Mouse (Mus musculus): ENCODE results near the gene Agbl5. TPM values are rescaled to one million over a fixed set of nuclear protein-coding genes. Genes with fewer than 3 reads are reported as not detected.

Agbl5 gene
- polyA plus RNA-seq, 1 experiment: 22.6 TPM

- 57% methylated on average over 7 of the region's 7 CpGs for whole genome bisulfite sequencing
These were observed 25.7 kb downstream of the Agbl5 start for GRCm38 (mm10) chr5:30914101-30914635.

GRCm38 (mm10) chr5:30914849-30915248 is 26.4 kb downstream of the Agbl5 start:
- TF ChIP-seq POLR2A (IDR thresholded peaks at IDR 0.05; ENCODE audit: low read depth, low read length) (no peak), CTCF (conservative IDR thresholded peaks at IDR 0.05; ENCODE audit: insufficient read depth, insufficient read length, low read depth, low read length) (no peak)
- peak overlapping the region; percentile 27; the same call in 1 of the 2 replicates for H3K27ac ChIP-seq (ENCODE audit: insufficient read depth, low read depth, low read length)
- DNase-seq: no peak
- H3K4me3 ChIP-seq (ENCODE audit: insufficient read depth, low read depth, low read length): peak overlapping the region; percentile 54
- H3K4me1 ChIP-seq (ENCODE audit: control insufficient read depth, insufficient read depth, low read length): peaks cover 23% of the 10 kb centered on the region
- 64% methylated on average over 6 of the region's 6 CpGs for WGBS
- H3K27me3 ChIP-seq (replicated peaks; ENCODE audit: control insufficient read depth, insufficient read depth, low read length): no peaks in the 10 kb centered on the region
- no peaks in the 10 kb centered on the region for H3K36me3 ChIP-seq (ENCODE audit: control insufficient read depth, insufficient read depth, low read length)

More at GRCm38 (mm10) chr5:30914101-30914635, 25.7 kb downstream of the Agbl5 start:
- Histone ChIP-seq H3K27ac (ENCODE audit: insufficient read depth, low read depth, low read length) (peak overlapping the region; percentile 81), H3K27me3 (replicated peaks; ENCODE audit: control insufficient read depth, insufficient read depth, low read length) (no peaks in the 10 kb centered on the region), H3K4me3 (ENCODE audit: insufficient read depth, low read depth, low read length) (peak overlapping the region; percentile 54), H3K36me3 (ENCODE audit: control insufficient read depth, insufficient read depth, low read length) (no peaks in the 10 kb centered on the region), H3K4me1 (ENCODE audit: control insufficient read depth, insufficient read depth, low read length) (peaks cover 29% of the 10 kb centered on the region)
- no peak for DNase-seq
- TF ChIP-seq CTCF (conservative IDR thresholded peaks at IDR 0.05; ENCODE audit: insufficient read depth, insufficient read length, low read depth, low read length) (no peak), POLR2A (IDR thresholded peaks at IDR 0.05; ENCODE audit: low read depth, low read length) (no peak)

GRCm38 (mm10) chr5:30915456-30915855 is 27.0 kb downstream of the Agbl5 start:
- DNase-seq: no peak
- H3K4me1 ChIP-seq (ENCODE audit: control insufficient read depth, insufficient read depth, low read length): peaks cover 21% of the 10 kb centered on the region
- H3K36me3 ChIP-seq (ENCODE audit: control insufficient read depth, insufficient read depth, low read length): no peaks in the 10 kb centered on the region
- no peak for TF ChIP-seq CTCF (conservative IDR thresholded peaks at IDR 0.05; ENCODE audit: insufficient read depth, insufficient read length, low read depth, low read length)
- TF ChIP-seq POLR2A (IDR thresholded peaks at IDR 0.05; ENCODE audit: low read depth, low read length): no peak
- WGBS: 34% methylated on average over 9 of the region's 9 CpGs
- peak overlapping the region; percentile 27 for H3K27ac ChIP-seq (ENCODE audit: insufficient read depth, low read depth, low read length)
- H3K27me3 ChIP-seq (replicated peaks; ENCODE audit: control insufficient read depth, insufficient read depth, low read length): no peaks in the 10 kb centered on the region
- H3K4me3 ChIP-seq (ENCODE audit: insufficient read depth, low read depth, low read length): peak overlapping the region; percentile 8; the same call in 1 of the 2 replicates

GRCm38 (mm10) chr5:30915974-30916433 is 27.5 kb downstream of the Agbl5 start:
- Histone ChIP-seq H3K4me3 (ENCODE audit: insufficient read depth, low read depth, low read length) (no peak overlapping the region), H3K4me1 (ENCODE audit: control insufficient read depth, insufficient read depth, low read length) (peaks cover 23% of the 10 kb centered on the region), H3K36me3 (ENCODE audit: control insufficient read depth, insufficient read depth, low read length) (no peaks in the 10 kb centered on the region), H3K27ac (ENCODE audit: insufficient read depth, low read depth, low read length) (peak overlapping the region; percentile 59), H3K27me3 (replicated peaks; ENCODE audit: control insufficient read depth, insufficient read depth, low read length) (no peaks in the 10 kb centered on the region)
- TF ChIP-seq CTCF (conservative IDR thresholded peaks at IDR 0.05; ENCODE audit: insufficient read depth, insufficient read length, low read depth, low read length): peak; percentile 81
- TF ChIP-seq POLR2A (IDR thresholded peaks at IDR 0.05; ENCODE audit: low read depth, low read length): peak; percentile 13
- DNase-seq: peak; percentile 98
- 4% methylated on average over 7 of the region's 7 CpGs for WGBS

GRCm38 (mm10) chr5:30916841-30917240 is 28.3 kb downstream of the Agbl5 start:
- H3K27me3 ChIP-seq (replicated peaks; ENCODE audit: control insufficient read depth, insufficient read depth, low read length): no peaks in the 10 kb centered on the region
- no peak for DNase-seq
- H3K4me1 ChIP-seq (ENCODE audit: control insufficient read depth, insufficient read depth, low read length): peaks cover 21% of the 10 kb centered on the region
- no peaks in the 10 kb centered on the region for H3K36me3 ChIP-seq (ENCODE audit: control insufficient read depth, insufficient read depth, low read length)
- TF ChIP-seq CTCF (conservative IDR thresholded peaks at IDR 0.05; ENCODE audit: insufficient read depth, insufficient read length, low read depth, low read length) (no peak), POLR2A (IDR thresholded peaks at IDR 0.05; ENCODE audit: low read depth, low read length) (no peak)
- H3K4me3 ChIP-seq (ENCODE audit: insufficient read depth, low read depth, low read length): no peak overlapping the region
- WGBS: 93% methylated on average over 9 of the region's 9 CpGs
- H3K27ac ChIP-seq (ENCODE audit: insufficient read depth, low read depth, low read length): peak overlapping the region; percentile 59

GRCm38 (mm10) chr5:30917348-30917747 is 28.9 kb downstream of the Agbl5 start:
- H3K4me3 ChIP-seq (ENCODE audit: insufficient read depth, low read depth, low read length): no peak overlapping the region
- TF ChIP-seq POLR2A (IDR thresholded peaks at IDR 0.05; ENCODE audit: low read depth, low read length) (no peak), CTCF (conservative IDR thresholded peaks at IDR 0.05; ENCODE audit: insufficient read depth, insufficient read length, low read depth, low read length) (no peak)
- H3K4me1 ChIP-seq (ENCODE audit: control insufficient read depth, insufficient read depth, low read length): peaks cover 17% of the 10 kb centered on the region; the same call in 1 of the 2 replicates
- H3K27me3 ChIP-seq (replicated peaks; ENCODE audit: control insufficient read depth, insufficient read depth, low read length): no peaks in the 10 kb centered on the region
- WGBS: 82% methylated on average over 11 of the region's 11 CpGs
- H3K27ac ChIP-seq (ENCODE audit: insufficient read depth, low read depth, low read length): no peak overlapping the region
- DNase-seq: no peak
- H3K36me3 ChIP-seq (ENCODE audit: control insufficient read depth, insufficient read depth, low read length): no peaks in the 10 kb centered on the region

- Histone ChIP-seq H3K27ac (ENCODE audit: insufficient read depth, low read depth, low read length) (no peak overlapping the region), H3K27me3 (replicated peaks; ENCODE audit: control insufficient read depth, insufficient read depth, low read length) (no peaks in the 10 kb centered on the region), H3K4me1 (ENCODE audit: control insufficient read depth, insufficient read depth, low read length) (peaks cover 17% of the 10 kb centered on the region; the same call in 1 of the 2 replicates), H3K36me3 (ENCODE audit: control insufficient read depth, insufficient read depth, low read length) (no peaks in the 10 kb centered on the region), H3K4me3 (ENCODE audit: insufficient read depth, low read depth, low read length) (no peak overlapping the region)
- no peak for DNase-seq
- 84% methylated on average over 31 of the region's 31 CpGs for WGBS
- no peak for TF ChIP-seq POLR2A (IDR thresholded peaks at IDR 0.05; ENCODE audit: low read depth, low read length)
- TF ChIP-seq CTCF (conservative IDR thresholded peaks at IDR 0.05; ENCODE audit: insufficient read depth, insufficient read length, low read depth, low read length): no peak
These were observed 29.6 kb downstream of the Agbl5 start for GRCm38 (mm10) chr5:30917891-30918670.
